Mouse (Mus musculus) liver, embryonic 14.5 days (tissue): ENCODE measurements around the gene Pdcd4.

ENCODE experiments used
- CTCF ChIP-seq: IDR thresholded peaks from 2 replicates; pipeline ENCODE4 v1.5.1; 2016; ENCODE audit warnings: antibody characterized with exemption, low read depth, control low read depth
- EP300 ChIP-seq: IDR thresholded peaks from 2 replicates; pipeline ENCODE4 v1.6.1; 2016; ENCODE audit warnings: antibody characterized with exemption, low read depth

DNA sequence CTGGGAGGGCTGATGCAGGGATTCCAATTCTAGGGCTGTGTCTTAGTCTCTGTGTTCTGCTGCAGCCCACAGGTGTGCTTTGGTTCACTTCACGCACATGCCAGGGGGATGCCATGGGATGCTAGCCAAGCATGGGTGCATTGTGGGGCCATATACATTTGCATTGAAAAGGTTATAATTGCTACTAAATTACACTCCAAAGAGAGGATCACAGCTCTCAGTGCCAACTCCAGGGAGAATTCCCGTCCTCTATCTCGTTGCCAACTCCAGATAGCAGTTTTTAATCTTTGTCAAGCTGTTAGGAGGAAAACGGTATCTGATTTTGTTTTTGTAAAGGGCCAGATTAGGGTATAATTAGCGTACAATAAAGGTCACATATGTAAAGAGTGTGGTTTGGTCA lies 36.2 kb upstream of the Pdcd4 start:
- TF ChIP-seq CTCF = no peak
- TF ChIP-seq EP300 = no peak
